Mouse (Mus musculus) neural tube, embryonic 13.5 days (tissue): ENCODE results near the gene Gm8677. TPM values are rescaled to one million over a fixed set of nuclear protein-coding genes. Genes with fewer than 3 reads are reported as not detected.
"Not testable (repeated sequence)": the region's sequence is repeated elsewhere in the genome, so short reads cannot be mapped to it uniquely, and the experiment has no call there.

Source experiments
- ATAC-seq: fragments of 200-750 bp; cut with Nextera tagmentation; 2 replicates; pipeline ENCODE4 v1.8.0; 2017; ENCODE audit warnings: low read depth, mild to moderate bottlenecking, moderate TSS enrichment, moderate library complexity
- H3K27ac ChIP-seq: fragments of 300-500 bp; sonication (generic); replicated peaks from 2 replicates; pipeline ENCODE4 v1.5.1; 2015; ENCODE audit warnings: moderate library complexity, mild to moderate bottlenecking, inconsistent platforms
- H3K27me3 ChIP-seq: fragments of 300-500 bp; sonication (generic); 2 replicates; pipeline ENCODE4 v1.6.1; 2015; ENCODE audit warnings: mild to moderate bottlenecking, inconsistent platforms
- H3K36me3 ChIP-seq: fragments of 300-500 bp; sonication (generic); 2 replicates; pipeline ENCODE4 v1.6.1; 2015; ENCODE audit warnings: mild to moderate bottlenecking, inconsistent platforms
- H3K4me1 ChIP-seq: fragments of 300-500 bp; sonication (generic); replicated peaks from 2 replicates; pipeline ENCODE4 v1.6.1; 2015; ENCODE audit warnings: inconsistent platforms
- H3K4me2 ChIP-seq: fragments of 300-500 bp; sonication (generic); 2 replicates; pipeline ENCODE4 v1.6.1; 2015; ENCODE audit warnings: inconsistent platforms, mild to moderate bottlenecking, moderate library complexity
- H3K4me3 ChIP-seq: fragments of 300-500 bp; sonication (generic); 2 replicates; pipeline ENCODE4 v1.5.1; 2015; ENCODE audit warnings: mild to moderate bottlenecking, inconsistent platforms
- H3K9ac ChIP-seq: fragments of 300-500 bp; sonication (generic); 2 replicates; pipeline ENCODE4 v1.6.1; 2015; ENCODE audit warnings: moderate library complexity, mild to moderate bottlenecking, inconsistent platforms
- H3K9me3 ChIP-seq: fragments of 300-500 bp; sonication (generic); 2 replicates; pipeline ENCODE4 v1.6.1; 2016; ENCODE audit warnings: inconsistent platforms
- WGBS: fragments of 180-500 bp; shearing (Covaris S2); methylation state at CpG from one replicate; pipeline ENCODE4 v1.1.7; 2015; 5-methylcytosine and 5-hydroxymethylcytosine counted together
- polyA plus RNA-seq: library from polyadenylated mRNA; unstranded; fragments of >200 nt; fragmentation: Nextera tagmentation; extraction: Ambion mirVana; gene quantifications from 2 replicates; pipeline ENCODE4 v1.2.1, GENCODE M21; 2015

Gm8677 gene
- polyA plus RNA-seq, result not detected in 2 replicates

DNA sequence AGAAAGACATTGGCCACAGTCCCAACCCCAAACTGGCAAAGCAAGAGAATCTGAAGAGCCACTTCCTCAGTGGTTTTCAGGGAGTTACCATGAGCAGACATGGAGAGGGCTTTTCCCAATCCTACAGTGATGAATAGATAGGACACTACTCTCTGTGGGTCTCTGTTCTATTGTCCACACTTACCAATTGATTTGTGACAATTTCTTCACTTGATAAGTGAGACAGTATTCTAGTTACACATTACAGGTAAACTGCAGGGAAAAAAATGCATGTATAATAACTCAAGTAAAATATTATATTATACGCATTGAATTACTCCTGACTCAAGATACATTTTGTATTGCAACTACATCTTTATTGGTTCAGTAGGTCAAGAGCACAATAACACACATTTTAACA is at the start of gene Gm8677:
Gm8677 (minus strand) TSS at position 101 of the 400 bp plus-strand sequence.
- H3K4me3 ChIP-seq, H3K9ac ChIP-seq, H3K27me3 ChIP-seq, H3K4me2 ChIP-seq, H3K27ac ChIP-seq, H3K36me3 ChIP-seq, H3K4me1 ChIP-seq, ATAC-seq, H3K9me3 ChIP-seq: not testable (repeated sequence)
- no CpG with 5 or more reads among the region's 1 CpGs for WGBS

DNA sequence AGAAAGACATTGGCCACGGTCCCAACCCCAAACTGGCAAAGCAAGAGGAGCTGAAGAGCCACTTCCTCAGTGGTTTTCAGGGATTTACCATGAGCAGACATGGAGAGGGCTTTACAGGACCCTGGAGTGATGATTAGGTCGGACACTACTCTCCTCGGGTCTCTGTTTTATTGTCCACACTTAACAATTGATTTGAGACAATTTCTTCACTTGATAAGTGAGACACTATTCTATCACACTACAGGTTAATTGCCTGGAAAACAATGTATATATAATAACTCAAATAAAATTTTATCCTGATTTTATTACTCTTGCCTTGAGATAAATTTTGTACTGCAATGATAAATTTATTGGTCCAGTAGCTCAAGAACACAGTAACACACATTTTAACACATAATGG is 30.6 kb upstream of the Gm8677 start, which contains the start of gene Gm4201:
Gm4201 (minus strand) TSS at position 101 of the 400 bp plus-strand sequence.
- not testable (repeated sequence) for ATAC-seq, H3K9ac ChIP-seq, H3K4me2 ChIP-seq, H3K27me3 ChIP-seq, H3K4me1 ChIP-seq, H3K4me3 ChIP-seq, H3K36me3 ChIP-seq, H3K9me3 ChIP-seq, H3K27ac ChIP-seq
- no CpG with 5 or more reads among the region's 3 CpGs for WGBS

- H3K9me3 ChIP-seq, H3K9ac ChIP-seq, H3K27ac ChIP-seq, ATAC-seq, H3K4me1 ChIP-seq, H3K4me2 ChIP-seq, H3K27me3 ChIP-seq, H3K4me3 ChIP-seq, H3K36me3 ChIP-seq: not testable (repeated sequence)
- no CpG with 5 or more reads among the region's 3 CpGs for WGBS
These were observed 12.0 kb downstream of the Gm8677 start, which contains the start of gene Vmn1r152 for GRCm38 (mm10) chr7:22522667-22523066. Gene Vmn1r152 (plus strand): TSS chr7:22522967.

GRCm38 (mm10) chr7:22499578-22499977 is 35.1 kb downstream of the Gm8677 start, which contains the start of gene Vmn1r151:
Gene Vmn1r151 (minus strand): TSS chr7:22499678.
- not testable (repeated sequence) for H3K27me3 ChIP-seq, H3K36me3 ChIP-seq, H3K9ac ChIP-seq, ATAC-seq, H3K4me3 ChIP-seq, H3K9me3 ChIP-seq, H3K4me2 ChIP-seq, H3K4me1 ChIP-seq, H3K27ac ChIP-seq
- WGBS, result 69% methylated on average over 2 of the region's 3 CpGs

Other genes starting within 250 kb of the Gm8677 start
- not detected in 2 replicates for gene Gm4187, start 205.2 kb downstream of the Gm8677 start, polyA plus RNA-seq
- not detected in 2 replicates for gene Gm8660, start 163.8 kb downstream of the Gm8677 start, polyA plus RNA-seq
- gene Vmn1r148, start 121.3 kb downstream of the Gm8677 start, polyA plus RNA-seq, result not detected in 2 replicates
- gene Vmn1r149, start 96.7 kb downstream of the Gm8677 start, polyA plus RNA-seq, result not detected in 2 replicates
- gene Gm10665, start 70.8 kb downstream of the Gm8677 start, polyA plus RNA-seq, result not detected in 2 replicates
- not detected in 2 replicates for gene Vmn1r151, start 35.2 kb downstream of the Gm8677 start, polyA plus RNA-seq
- not detected in 2 replicates for gene Vmn1r152, start 11.9 kb downstream of the Gm8677 start, polyA plus RNA-seq
- not detected in 2 replicates for gene Gm4201, start 30.5 kb upstream of the Gm8677 start, polyA plus RNA-seq
- not detected in 2 replicates for gene Gm4565, start 53.2 kb upstream of the Gm8677 start, polyA plus RNA-seq
- gene Vmn1r155, start 123.1 kb upstream of the Gm8677 start, polyA plus RNA-seq, result not detected in 2 replicates
- not detected in 2 replicates for gene Gm8693, start 157.4 kb upstream of the Gm8677 start, polyA plus RNA-seq
- not detected in 2 replicates for gene Gm4567, start 184.8 kb upstream of the Gm8677 start, polyA plus RNA-seq
- not detected in 2 replicates for gene Vmn1r157, start 226.8 kb upstream of the Gm8677 start, polyA plus RNA-seq